Mouse (Mus musculus): ENCODE data around the gene Vash2.

The Vash2 gene

DNA sequence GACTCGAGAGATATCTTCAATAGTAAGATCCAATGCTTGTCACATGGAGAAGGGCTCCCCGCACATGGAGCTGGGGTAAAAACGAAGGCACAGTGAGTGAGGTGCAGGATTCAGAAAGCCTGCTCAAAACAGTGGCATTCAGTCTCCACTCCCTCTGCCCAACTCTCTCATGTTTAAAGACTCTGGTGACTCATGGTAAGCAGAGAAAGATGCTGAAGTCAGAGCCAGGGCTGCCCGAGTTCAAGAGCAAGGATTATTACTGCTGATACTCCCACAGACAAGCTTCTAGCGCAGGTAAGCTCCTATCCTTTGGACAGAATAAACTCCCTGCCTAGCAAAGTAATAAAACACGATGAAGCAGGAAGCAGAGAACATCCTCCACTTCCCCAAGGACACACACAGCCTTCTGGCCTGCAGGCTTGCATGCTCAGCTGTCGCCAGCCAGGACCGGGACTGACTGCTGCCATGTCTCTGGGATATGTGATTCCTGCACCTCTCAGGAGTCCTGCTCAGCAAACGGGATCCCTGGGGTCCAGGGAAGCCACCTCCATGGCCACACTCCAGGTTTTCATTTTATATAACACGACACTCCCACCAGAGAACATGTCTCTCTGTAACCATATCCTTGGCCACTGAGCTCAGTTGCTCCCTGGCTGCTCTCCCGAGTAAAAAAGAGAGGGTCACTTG, 2.1 kb downstream of the Vash2 start:
- DNase-seq (ENCODE audit: low spot score) = no peak

DNA sequence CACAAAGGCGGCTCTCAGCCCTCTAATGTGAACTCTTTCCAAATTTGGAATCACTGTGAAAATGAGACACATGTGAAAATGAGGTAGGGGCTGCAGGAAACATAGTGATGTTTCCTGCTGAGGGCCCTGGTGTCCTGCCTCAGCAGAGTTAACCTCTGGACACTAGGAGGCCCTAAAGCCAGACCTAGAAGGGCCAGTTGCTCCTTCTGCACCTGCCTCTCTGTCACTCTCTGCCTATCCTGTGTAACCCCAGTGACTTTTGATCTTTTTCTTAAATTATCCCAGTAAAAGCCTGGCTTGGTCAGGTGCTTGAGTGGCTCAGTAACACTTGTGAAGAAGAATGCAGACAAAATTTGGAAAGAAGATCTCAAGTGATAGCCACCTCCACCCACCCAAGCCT, 4.3 kb downstream of the Vash2 start:
- DNase-seq (ENCODE audit: low spot score) = no peak

DNA sequence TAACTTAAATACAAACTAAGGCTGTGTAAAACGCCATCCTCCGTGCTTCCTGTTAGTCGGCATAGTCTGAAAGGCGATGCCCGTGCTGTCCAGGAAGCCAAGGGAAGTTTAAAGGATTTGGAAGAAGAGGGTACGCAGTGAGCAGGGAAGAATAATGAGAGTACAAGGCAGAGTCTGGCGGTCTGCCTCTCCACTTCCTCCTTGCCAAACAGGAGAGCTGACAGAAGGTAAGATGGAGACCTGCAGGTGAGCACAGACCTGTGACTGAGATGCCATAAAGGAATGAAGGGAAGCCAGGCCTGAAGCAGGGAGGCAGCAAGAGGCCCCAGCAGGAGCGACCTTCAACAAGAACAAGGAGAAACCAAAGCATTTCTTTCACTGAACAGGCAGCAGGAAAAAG, 4.9 kb downstream of the Vash2 start:
- DNase-seq (ENCODE audit: low spot score) = no peak

DNA sequence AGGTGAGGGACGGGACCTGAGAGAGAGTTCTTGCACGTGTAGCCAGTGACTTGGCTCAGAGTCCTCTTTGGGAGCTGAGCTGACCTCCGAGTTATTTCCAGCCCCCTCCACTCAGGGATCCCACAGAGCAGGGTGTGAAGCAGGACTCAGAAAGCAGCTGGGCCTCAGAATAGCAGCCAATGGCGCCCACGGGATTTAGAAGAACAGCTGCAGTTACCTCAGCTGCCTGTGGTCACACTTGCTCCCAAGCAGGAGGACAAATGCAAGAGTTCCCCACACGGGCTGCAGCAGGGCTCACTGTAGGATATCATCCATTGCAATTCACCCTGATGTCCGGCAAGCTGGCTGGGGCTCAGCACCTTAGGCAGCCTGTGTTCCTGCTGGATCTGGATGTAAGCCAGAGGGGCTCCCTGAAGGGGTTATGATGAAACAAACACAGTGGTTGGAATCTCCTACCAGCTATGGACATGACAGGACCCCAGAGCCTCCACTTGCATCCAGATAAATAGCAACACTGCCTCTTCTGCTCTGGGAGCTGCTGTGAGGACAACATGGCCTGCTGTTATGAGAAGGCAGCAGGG, 6.4 kb downstream of the Vash2 start:
- DNase-seq (ENCODE audit: low spot score) = no peak

DNA sequence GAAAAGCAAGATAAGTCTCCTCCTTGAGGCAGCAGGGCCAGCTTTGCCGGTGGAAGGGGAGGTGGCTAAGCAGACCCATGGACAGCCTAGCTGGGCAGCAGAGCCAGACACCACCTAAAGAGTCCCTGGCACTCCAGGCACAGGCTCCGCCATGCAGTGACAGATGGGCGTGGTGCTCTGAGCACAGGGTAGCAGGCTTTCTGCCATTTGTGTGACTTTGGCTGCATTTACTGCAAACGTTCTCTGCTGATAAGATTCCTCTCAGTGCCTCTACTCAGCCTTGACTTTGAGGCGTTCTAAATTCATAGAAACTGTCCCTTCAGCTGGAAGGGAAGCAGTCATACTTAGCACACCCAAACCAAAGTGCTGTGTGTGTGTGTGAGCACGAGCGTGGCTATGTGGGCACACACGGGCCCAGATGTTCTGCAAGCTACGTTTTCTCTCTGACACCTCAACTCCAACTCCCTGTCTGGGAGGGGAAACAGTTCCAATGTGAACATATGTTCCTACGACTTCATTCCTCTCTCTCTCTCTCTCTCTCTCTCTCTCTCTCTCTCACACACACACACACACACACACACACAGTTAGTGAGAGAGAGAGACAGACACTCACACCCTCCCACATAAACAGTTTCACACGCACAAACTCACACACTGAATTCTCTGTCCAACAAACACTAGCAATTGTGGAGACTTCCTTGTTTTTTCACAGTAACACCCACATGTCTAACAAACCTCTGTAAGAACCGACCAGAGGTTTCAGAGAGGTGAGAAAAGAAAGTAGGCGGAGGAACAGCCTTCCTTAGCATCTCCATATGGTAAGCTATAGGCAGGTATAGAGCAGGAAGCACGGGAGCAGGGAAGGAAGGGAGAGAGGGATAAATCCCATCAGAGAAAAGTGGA, 7.1 kb downstream of the Vash2 start:
- no peak for DNase-seq (ENCODE audit: low spot score)

DNA sequence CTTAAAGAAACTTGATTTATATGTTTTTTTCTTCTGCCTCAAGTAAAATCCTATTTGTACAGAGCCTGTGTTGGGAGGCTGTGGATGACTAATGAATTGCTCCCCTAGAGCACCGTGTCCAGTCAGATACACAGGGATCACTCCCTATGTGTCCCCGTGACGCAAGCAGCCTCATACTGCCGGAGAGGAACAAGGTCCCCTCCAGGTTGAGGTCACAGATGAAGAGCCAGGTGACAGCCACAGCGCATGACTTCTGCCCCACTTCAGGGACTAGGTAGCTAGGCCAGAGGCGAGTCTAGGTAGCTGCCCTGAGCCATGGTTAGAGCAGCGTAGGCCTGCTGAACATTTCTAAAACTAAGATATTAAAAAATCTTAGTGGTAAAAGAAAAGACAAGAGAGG, 11.1 kb downstream of the Vash2 start:
- no peak for DNase-seq (ENCODE audit: low spot score)

DNA sequence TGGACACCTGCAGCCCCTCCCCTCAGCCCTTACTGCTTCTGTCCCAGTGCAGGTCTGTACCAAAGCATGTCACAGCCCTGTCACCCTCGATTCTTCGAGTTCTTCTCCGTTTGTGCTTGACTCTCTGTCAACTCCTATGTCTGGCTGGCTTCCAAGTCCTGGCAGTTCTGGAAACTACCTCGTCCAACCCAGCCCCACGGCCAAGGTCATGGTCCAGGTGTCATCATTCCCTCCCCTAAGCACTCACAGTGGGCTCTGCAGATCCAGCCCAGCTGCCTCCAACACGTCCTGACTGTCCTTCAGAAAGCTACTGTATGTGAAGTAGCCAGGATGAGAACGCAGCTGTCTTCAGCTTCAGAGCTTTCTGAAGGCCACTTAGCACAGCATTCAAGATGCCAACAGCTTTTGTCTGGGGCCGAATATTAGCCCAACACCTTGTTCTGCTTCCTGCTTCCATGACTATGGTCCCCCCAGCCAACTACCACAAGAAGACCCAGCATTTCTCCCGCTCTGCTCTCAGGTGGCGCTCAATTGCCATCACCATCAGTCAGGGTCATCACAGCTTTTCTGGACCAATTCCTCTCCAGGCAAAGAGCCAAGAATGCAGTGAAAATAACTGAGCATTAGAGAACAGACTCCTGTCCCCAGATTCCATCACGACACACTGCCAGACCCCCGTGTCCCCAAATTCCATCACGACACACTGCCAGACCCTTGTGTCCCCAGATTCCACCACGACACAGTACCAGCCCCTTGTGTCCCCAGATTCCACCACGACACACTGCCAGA, 13.9 kb downstream of the Vash2 start:
- DNase-seq (ENCODE audit: low spot score) = no peak

DNA sequence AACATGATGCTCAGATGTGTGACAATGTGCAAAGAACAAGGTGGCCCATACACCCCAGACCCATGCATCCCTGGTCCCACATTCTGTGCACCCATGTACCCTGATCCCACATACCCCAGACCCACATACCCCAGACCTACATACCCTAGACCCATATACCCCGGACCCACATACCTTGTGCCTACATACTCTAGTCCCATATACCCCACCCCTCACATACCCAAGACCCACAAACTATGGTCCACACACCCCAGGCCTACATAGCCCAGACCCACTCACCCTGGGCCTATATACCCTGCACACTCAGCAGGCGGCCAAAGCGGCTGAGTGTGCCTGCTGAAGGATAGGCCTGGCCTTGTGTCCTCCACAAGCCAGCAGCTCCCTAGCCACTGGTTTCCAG, 16.3 kb downstream of the Vash2 start:
- DNase-seq (ENCODE audit: low spot score) = no peak

DNA sequence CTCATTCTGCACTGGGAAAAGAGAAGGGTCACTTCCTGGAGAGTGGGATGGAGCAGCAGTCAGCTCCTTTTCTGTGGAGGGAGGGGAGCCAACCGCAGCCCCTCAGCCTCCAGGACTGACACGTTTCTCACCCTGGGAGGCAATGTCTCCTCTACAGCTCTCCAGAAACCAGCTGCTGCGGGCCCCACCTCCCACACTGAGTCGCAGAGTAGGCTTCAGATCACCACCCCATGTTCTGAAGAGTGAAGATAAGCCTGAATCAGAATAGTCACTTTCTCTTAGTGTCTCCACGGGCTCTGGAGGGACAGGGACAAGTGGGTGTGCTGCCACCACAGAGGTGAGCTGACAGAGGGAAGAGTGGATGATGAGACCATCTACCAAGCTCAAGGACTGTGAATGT, 20.3 kb downstream of the Vash2 start:
- peak; percentile 19 for DNase-seq (ENCODE audit: low spot score)

DNA sequence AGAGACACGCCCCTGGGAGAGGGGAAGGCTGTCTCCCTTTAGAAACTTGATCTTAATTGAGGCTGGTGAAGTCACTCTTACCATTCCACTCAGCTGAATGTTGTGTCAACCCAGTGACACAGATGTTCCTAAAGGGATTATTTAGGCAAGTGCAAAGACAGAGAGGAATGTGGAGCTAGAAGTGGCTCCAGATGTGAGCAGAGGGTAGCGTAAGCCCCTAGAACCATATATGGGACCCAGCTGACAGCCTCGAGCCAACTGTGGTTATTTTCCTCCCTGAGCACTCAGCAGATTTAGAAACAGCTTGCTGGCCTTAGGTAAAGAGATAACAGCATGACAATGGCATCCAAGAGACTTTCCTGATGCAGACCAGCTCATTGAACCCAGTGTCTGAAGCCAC, 26.1 kb downstream of the Vash2 start:
- no peak for DNase-seq (ENCODE audit: low spot score)

DNA sequence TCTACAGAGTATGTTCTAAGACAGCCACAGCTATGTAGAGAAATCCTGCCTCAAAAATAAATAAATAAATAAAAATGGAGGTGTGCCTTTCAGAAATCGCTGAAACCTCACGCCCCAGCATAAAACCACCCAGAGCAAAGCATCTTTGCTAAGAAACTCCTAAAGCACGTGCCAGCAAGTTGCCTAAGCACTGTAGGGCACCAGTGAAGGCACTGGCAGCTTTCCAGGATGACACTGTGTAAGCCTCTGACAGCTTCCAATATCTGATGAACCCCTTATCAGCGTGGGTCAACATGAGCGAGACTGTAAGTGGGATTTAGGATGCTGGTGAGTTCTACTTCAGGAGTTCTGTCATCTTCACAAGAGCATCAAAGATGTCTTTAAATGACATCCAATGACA, 28.1 kb downstream of the Vash2 start:
- no peak for DNase-seq (ENCODE audit: low spot score)

DNA sequence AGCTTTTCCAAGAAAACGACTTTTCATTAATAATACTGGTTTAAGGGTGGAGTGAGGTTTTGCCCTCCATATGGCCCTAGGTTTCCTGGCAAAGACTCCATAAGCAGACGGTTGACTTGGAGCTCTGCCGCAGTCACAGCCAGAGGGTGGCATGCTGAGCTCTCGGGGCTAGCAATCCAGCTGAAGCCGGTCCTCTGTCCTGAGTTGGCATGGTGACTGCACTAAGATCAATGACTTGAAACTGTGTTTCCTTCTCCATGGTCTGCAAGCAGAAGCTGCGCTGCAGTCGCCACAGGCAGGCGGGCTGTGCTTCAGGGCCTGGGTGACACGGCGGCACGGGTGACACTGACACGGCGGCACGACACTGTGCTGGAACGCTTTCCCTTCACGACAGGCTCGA, 30.2 kb downstream of the Vash2 start:
- DNase-seq (ENCODE audit: low spot score) = no peak

DNA sequence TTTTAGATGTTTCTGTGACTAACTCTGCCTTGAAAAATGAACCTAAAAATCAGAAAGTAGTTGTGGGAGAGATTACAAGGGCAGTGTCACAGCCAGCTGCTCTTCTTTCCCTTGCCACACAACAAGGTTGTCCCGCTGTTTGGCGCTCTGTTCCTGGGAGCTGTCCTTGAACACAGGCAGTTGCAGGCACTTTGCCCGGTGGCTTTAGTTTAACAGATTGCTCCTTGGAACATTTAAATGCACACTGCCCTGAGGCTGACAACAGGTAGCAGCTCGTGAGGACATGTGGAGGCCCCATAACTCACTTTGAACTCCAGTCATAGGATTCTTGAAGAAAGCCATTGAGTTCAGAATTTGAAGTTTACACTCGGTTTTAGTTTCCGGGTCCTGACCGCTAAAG, 30.7 kb downstream of the Vash2 start:
- no peak for DNase-seq (ENCODE audit: low spot score)

DNA sequence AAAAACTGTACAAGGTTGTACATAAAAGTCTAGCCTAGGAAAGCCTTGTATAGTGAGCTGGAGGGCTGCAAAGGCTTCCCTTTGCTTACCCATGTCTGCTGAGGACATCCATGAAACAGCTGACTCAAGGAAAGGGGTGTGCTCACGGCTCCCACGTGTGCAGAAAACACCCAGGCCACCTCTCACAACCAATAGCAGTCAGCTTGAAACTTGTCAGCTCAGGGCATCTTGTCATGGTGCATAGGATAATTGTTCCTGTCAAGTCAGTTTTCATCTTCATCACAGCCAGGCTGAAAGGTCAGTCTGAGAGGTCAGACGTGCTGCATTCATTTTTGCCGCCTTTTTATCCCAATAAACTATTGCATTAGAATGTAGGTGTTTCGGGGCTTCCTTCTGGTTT, 31.1 kb downstream of the Vash2 start:
- DNase-seq (ENCODE audit: low spot score) = no peak

DNA sequence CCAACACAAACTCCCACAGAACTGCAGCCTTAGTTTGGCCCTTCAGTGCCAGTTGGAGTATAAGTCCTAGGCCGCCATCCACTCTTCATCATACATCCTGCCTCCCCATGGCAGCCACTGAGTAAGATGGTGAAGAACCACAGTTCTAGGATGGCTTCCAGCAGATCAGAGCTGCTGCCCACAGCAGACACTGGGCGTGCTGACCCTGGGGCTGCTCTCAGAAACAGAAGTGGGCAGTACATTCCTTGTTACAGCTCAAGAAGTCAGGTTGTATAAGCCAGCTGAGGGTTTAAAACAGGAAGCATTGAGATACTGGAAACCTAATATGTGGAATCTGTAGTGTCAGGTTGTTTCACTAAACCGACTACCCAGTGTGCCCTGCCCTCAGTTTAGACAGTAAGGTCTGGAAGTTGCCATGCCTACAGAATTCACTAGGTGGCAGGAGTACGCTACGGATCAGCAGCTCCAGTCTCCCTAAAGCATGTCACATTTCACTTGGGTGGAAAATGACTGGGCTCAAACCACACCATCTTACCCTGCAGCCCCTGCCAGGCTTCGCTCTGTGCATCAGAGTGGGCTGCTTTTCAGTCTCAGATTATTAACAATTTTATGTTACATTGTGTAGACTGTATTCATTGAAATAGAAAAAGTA, 34.9 kb downstream of the Vash2 start:
- DNase-seq (ENCODE audit: low spot score) = peak; percentile 42

DNA sequence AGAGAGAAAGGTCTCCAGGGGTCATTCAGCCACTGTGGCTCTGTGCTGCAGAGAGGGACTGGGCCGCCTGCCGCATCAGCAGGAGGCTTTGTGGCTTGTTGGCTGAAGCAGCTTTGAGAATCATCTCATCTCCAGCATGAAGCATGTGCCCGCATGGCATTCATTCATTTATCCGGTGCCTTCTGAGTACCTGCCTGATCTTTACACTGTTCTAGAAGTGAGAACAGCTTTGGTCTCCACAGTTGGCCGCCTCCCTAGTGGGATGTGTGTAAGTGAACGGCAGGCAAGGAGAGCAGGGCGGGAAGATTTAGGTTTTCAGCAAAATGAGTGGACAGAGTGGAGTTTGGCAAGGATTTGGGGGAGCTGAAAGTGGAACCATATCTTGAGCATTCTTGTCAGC, 39.3 kb downstream of the Vash2 start:
- no peak for DNase-seq (ENCODE audit: low spot score)

DNA sequence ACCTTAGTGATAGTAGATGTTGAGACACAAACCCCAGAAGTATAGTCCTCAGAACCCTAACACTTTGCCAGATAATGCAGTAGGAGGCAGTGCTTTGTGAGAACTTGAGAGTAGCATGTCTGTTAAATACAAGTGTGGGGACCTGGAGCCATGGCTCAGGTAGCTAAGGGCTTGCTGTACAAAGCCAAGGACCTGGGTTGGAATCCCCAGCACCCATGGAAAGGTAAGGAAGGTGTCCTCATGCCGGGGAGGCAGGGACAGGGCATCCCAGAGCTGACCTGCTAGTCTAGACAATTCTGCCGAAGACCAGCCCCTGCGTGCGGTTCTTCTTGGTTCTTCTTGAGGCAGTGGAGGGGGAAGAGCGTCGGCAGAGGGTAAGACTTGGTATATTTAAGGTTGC, 48.9 kb downstream of the Vash2 start:
- no peak for DNase-seq (ENCODE audit: low spot score)

DNA sequence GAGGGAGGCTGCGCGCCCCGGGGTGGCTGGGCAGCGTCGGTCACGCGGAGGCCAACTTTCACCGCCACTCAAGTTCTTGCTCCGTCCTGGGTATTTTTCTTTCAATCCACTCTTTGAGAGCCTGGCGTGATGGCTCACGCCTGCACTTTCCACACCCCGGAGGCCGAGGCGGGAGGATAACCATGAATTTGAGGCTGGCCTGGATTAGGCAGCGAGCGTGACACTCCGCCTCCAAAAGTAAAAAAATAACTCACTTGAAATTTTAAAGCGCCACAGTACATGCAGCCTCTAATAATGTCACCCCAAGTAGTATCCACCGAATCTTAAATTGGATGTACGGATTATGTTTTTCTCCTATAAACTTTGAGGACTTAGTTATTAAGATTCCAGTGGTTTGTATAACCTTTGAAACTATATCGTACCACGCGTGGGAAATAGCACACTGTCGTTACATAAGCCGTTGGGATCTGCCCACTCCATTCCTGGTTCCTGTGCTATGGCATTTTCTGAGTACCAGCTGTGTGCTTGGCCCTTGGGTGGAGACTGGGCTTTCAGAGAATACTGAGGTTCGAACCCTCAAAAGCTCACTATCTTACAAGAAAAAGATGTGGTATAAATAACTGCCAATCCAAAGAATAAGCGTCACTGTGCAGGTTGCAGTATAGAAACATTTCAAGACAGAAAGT, 49.9 kb downstream of the Vash2 start:
- peak; percentile 42 for DNase-seq (ENCODE audit: low spot score)

DNA sequence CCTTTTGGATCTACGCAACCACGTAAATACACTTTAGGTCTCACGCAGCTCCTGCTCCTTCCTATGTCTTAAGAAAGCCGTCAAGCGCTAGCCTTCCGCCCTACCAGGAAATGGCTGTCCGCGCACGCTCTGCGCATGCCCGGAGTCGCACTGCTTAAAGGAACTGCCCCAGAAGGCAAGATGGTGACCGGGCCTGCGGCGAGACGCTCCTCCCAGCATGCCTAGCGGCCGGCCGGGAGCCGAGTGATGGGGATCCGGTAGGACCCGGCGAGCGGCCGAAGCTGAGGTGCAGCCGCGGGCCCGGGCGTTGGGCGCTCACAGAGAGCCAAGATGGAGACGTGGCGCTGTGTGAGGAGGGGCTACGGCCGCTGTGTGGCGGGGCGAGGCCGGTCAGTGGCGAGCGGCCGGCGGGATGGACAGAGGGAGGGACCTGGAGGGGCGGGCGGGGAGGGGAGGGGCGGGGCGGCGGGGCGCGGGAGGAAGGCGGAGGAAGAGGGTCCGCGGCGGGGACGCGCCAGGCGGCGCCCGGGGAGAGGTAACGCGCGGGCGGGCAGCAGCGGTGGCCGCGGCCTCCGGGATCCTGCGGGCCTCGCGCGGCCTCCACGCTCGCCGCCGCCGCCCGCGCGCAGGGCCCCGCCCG, 50.6 kb downstream of the Vash2 start:
- DNase-seq (ENCODE audit: low spot score) = peak; percentile 98

DNA sequence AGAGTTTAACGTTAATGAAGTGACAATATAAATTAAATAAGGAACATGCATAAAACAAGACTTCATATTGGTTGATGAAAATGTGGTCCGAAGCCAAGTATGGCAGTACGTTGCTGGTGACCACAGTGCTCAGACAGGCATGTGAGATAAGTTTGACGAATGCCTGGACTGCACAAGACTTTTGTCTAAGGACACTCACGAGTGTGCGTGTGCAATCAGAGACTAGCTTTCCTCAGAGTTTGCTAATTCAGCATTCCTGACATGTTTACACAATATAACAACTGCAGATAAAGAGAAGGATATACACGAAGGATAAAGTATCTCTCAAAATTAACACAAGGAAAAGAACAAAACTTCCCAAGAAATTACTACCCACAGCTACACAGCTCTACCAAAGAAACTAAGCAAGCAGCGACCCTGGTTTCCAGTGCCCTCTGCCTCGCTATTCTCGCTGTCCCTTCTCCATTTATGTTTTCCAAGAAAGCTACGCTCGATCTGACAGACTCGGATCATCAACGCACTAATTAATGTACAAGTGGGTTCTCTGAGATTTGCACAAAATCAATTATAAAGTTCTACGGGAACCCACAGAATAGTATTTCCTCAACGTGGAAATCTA, 51.2 kb downstream of the Vash2 start:
- DNase-seq (ENCODE audit: low spot score) = no peak

Data from c-Kit-positive CD71-positive TER-119-positive erythroid progenitor cells, embryonic 14.5 days (primary cell).